Mouse (Mus musculus) brain, embryonic 14.5 days (tissue): ENCODE data around the gene Speg.

Source experiments
- CTCF ChIP-seq: fragments of 200-500 bp; IDR thresholded peaks from 2 replicates; pipeline ENCODE4 v1.5.1; 2012; ENCODE audit warnings: inconsistent platforms, mild to moderate bottlenecking, moderate library complexity, borderline replicate concordance; ENCODE audit not compliant: insufficient read depth, insufficient read length; ENCODE audit errors: extremely low read depth
- POLR2A ChIP-seq: fragments of 200-500 bp; IDR thresholded peaks from 2 replicates; pipeline ENCODE4 v1.6.1; 2012; ENCODE audit warnings: mild to moderate bottlenecking, inconsistent platforms, borderline replicate concordance; ENCODE audit not compliant: poor library complexity, insufficient read depth, insufficient read length, severe bottlenecking; ENCODE audit errors: extremely low read depth

- TF ChIP-seq POLR2A (no peak), CTCF (no peak)
Observed at GRCm38 (mm10) chr1:75337097-75337496, 38.0 kb upstream of the Speg start.
